Mouse (Mus musculus): ENCODE results near the gene H13. TPM values are rescaled to one million over a fixed set of nuclear protein-coding genes. Genes with fewer than 3 reads are reported as not detected.

The H13 gene
- polyA plus RNA-seq, 1 experiment from 2014 or later: 121 TPM

GRCm38 (mm10) chr2:152704256-152704605, 35.0 kb downstream of the H13 start:
- H3K4me1 ChIP-seq (ENCODE audit: control insufficient read depth, insufficient read depth, low read length): peaks cover 29% of the 10 kb centered on the region
- H3K9ac ChIP-seq (ENCODE audit: low read length): no peak overlapping the region
- no peak overlapping the region for H3K4me3 ChIP-seq (replicated peaks; ENCODE audit: low read length)
- no peak overlapping the region for H3K4me2 ChIP-seq (ENCODE audit: low read depth, low read length)
- 83% methylated on average over 5 of the region's 5 CpGs for WGBS
- H3K27ac ChIP-seq (ENCODE audit: low read length): no peak overlapping the region
- H3K9me3 ChIP-seq (replicated peaks; ENCODE audit: control insufficient read depth, low read length): no peaks in the 10 kb centered on the region
- H3K36me3 ChIP-seq (ENCODE audit: control insufficient read depth, insufficient read depth, low read length): peaks cover 17% of the 10 kb centered on the region
- ATAC-seq (ENCODE audit: insufficient read depth, low FRiP score): no peak
- no peaks in the 10 kb centered on the region for H3K27me3 ChIP-seq (ENCODE audit: control insufficient read depth, insufficient read depth, low read length)

- no peak overlapping the region for H3K9ac ChIP-seq (ENCODE audit: low read length)
Measured at GRCm38 (mm10) chr2:152704811-152705370, 35.6 kb downstream of the H13 start.

GRCm38 (mm10) chr2:152705993-152706571, 36.8 kb downstream of the H13 start:
- 70% methylated on average over 22 of the region's 22 CpGs for WGBS
- H3K4me3 ChIP-seq (replicated peaks; ENCODE audit: low read length): no peak overlapping the region
- peaks cover 6% of the 10 kb centered on the region for H3K36me3 ChIP-seq (ENCODE audit: control insufficient read depth, insufficient read depth, low read length)
- H3K9me3 ChIP-seq (replicated peaks; ENCODE audit: control insufficient read depth, low read length): no peaks in the 10 kb centered on the region
- H3K4me1 ChIP-seq (ENCODE audit: control insufficient read depth, insufficient read depth, low read length): peaks cover 32% of the 10 kb centered on the region
- ATAC-seq (ENCODE audit: insufficient read depth, low FRiP score): no peak
- peak overlapping the region; percentile 92 for H3K27ac ChIP-seq (ENCODE audit: low read length)
- no peak overlapping the region for H3K4me2 ChIP-seq (ENCODE audit: low read depth, low read length)
- H3K9ac ChIP-seq (ENCODE audit: low read length): peak overlapping the region; percentile 34
- no peaks in the 10 kb centered on the region for H3K27me3 ChIP-seq (ENCODE audit: control insufficient read depth, insufficient read depth, low read length)

More at GRCm38 (mm10) chr2:152704811-152705370, 35.6 kb downstream of the H13 start:
- Histone ChIP-seq H3K4me2 (ENCODE audit: low read depth, low read length) (no peak overlapping the region), H3K4me1 (ENCODE audit: control insufficient read depth, insufficient read depth, low read length) (peaks cover 30% of the 10 kb centered on the region), H3K36me3 (ENCODE audit: control insufficient read depth, insufficient read depth, low read length) (peaks cover 17% of the 10 kb centered on the region), H3K9me3 (replicated peaks; ENCODE audit: control insufficient read depth, low read length) (no peaks in the 10 kb centered on the region), H3K4me3 (replicated peaks; ENCODE audit: low read length) (no peak overlapping the region), H3K27ac (ENCODE audit: low read length) (no peak overlapping the region), H3K27me3 (ENCODE audit: control insufficient read depth, insufficient read depth, low read length) (no peaks in the 10 kb centered on the region)
- ATAC-seq (ENCODE audit: insufficient read depth, low FRiP score): no peak
- WGBS: 93% methylated on average over 14 of the region's 14 CpGs

- Histone ChIP-seq H3K4me2 (ENCODE audit: low read depth, low read length) (peak overlapping the region; percentile 67), H3K27me3 (ENCODE audit: control insufficient read depth, insufficient read depth, low read length) (no peaks in the 10 kb centered on the region), H3K9ac (ENCODE audit: low read length) (peak overlapping the region; percentile 73), H3K27ac (ENCODE audit: low read length) (peak overlapping the region; percentile 92), H3K4me1 (ENCODE audit: control insufficient read depth, insufficient read depth, low read length) (peaks cover 34% of the 10 kb centered on the region), H3K4me3 (replicated peaks; ENCODE audit: low read length) (peak overlapping the region; percentile 43), H3K36me3 (ENCODE audit: control insufficient read depth, insufficient read depth, low read length) (no peaks in the 10 kb centered on the region; the same call in 1 of the 2 replicates), H3K9me3 (replicated peaks; ENCODE audit: control insufficient read depth, low read length) (no peaks in the 10 kb centered on the region)
- WGBS: 22% methylated on average over 7 of the region's 7 CpGs
- no peak for ATAC-seq (ENCODE audit: insufficient read depth, low FRiP score)
Measured at GRCm38 (mm10) chr2:152707186-152707585, 37.9 kb downstream of the H13 start.

GRCm38 (mm10) chr2:152707627-152708026, 38.4 kb downstream of the H13 start:
- Histone ChIP-seq H3K4me1 (ENCODE audit: control insufficient read depth, insufficient read depth, low read length) (peaks cover 34% of the 10 kb centered on the region), H3K27me3 (ENCODE audit: control insufficient read depth, insufficient read depth, low read length) (no peaks in the 10 kb centered on the region), H3K4me2 (ENCODE audit: low read depth, low read length) (peak overlapping the region; percentile 67), H3K27ac (ENCODE audit: low read length) (peak overlapping the region; percentile 92), H3K9ac (ENCODE audit: low read length) (peak overlapping the region; percentile 73), H3K36me3 (ENCODE audit: control insufficient read depth, insufficient read depth, low read length) (no peaks in the 10 kb centered on the region; the same call in 1 of the 2 replicates), H3K4me3 (replicated peaks; ENCODE audit: low read length) (peak overlapping the region; percentile 43), H3K9me3 (replicated peaks; ENCODE audit: control insufficient read depth, low read length) (no peaks in the 10 kb centered on the region)
- peak; percentile 97 for ATAC-seq (ENCODE audit: insufficient read depth, low FRiP score)
- 7% methylated on average over 31 of the region's 31 CpGs for WGBS

GRCm38 (mm10) chr2:152709066-152709465, 39.8 kb downstream of the H13 start:
- Histone ChIP-seq H3K9me3 (replicated peaks; ENCODE audit: control insufficient read depth, low read length) (no peaks in the 10 kb centered on the region), H3K36me3 (ENCODE audit: control insufficient read depth, insufficient read depth, low read length) (no peaks in the 10 kb centered on the region; the same call in 1 of the 2 replicates), H3K4me3 (replicated peaks; ENCODE audit: low read length) (no peak overlapping the region), H3K4me1 (ENCODE audit: control insufficient read depth, insufficient read depth, low read length) (peaks cover 34% of the 10 kb centered on the region), H3K4me2 (ENCODE audit: low read depth, low read length) (no peak overlapping the region), H3K27ac (ENCODE audit: low read length) (no peak overlapping the region), H3K9ac (ENCODE audit: low read length) (no peak overlapping the region), H3K27me3 (ENCODE audit: control insufficient read depth, insufficient read depth, low read length) (no peaks in the 10 kb centered on the region)
- WGBS: 75% methylated on average over 5 of the region's 5 CpGs
- no peak for ATAC-seq (ENCODE audit: insufficient read depth, low FRiP score)

GRCm38 (mm10) chr2:152716241-152716772, 47.0 kb downstream of the H13 start:
- Histone ChIP-seq H3K27ac (ENCODE audit: low read length) (peak overlapping the region; percentile 23), H3K27me3 (ENCODE audit: control insufficient read depth, insufficient read depth, low read length) (no peaks in the 10 kb centered on the region), H3K9ac (ENCODE audit: low read length) (no peak overlapping the region), H3K4me3 (replicated peaks; ENCODE audit: low read length) (no peak overlapping the region), H3K4me1 (ENCODE audit: control insufficient read depth, insufficient read depth, low read length) (peaks cover under 1% of the 10 kb centered on the region; the same call in 1 of the 2 replicates), H3K36me3 (ENCODE audit: control insufficient read depth, insufficient read depth, low read length) (no peaks in the 10 kb centered on the region), H3K4me2 (ENCODE audit: low read depth, low read length) (no peak overlapping the region), H3K9me3 (replicated peaks; ENCODE audit: control insufficient read depth, low read length) (no peaks in the 10 kb centered on the region)
- peak; percentile 74; the same call in 1 of the 2 replicates for ATAC-seq (ENCODE audit: insufficient read depth, low FRiP score)
- 51% methylated on average over 6 of the region's 6 CpGs for WGBS

- Histone ChIP-seq H3K4me2 (ENCODE audit: low read depth, low read length) (no peak overlapping the region), H3K36me3 (ENCODE audit: control insufficient read depth, insufficient read depth, low read length) (no peaks in the 10 kb centered on the region), H3K27ac (ENCODE audit: low read length) (peak overlapping the region; percentile 8; the same call in 1 of the 2 replicates), H3K9me3 (replicated peaks; ENCODE audit: control insufficient read depth, low read length) (no peaks in the 10 kb centered on the region), H3K27me3 (ENCODE audit: control insufficient read depth, insufficient read depth, low read length) (no peaks in the 10 kb centered on the region), H3K4me3 (replicated peaks; ENCODE audit: low read length) (no peak overlapping the region), H3K9ac (ENCODE audit: low read length) (0 out of 2 replicates have a peak overlapping the region, but pooled peaks have one; percentile 16), H3K4me1 (ENCODE audit: control insufficient read depth, insufficient read depth, low read length) (no peaks in the 10 kb centered on the region)
- WGBS: 62% methylated on average over 11 of the region's 11 CpGs
- no peak for ATAC-seq (ENCODE audit: insufficient read depth, low FRiP score)
Measured at GRCm38 (mm10) chr2:152717652-152718051, 48.4 kb downstream of the H13 start.

- Histone ChIP-seq H3K4me1 (ENCODE audit: control insufficient read depth, insufficient read depth, low read length) (no peaks in the 10 kb centered on the region), H3K9me3 (replicated peaks; ENCODE audit: control insufficient read depth, low read length) (no peaks in the 10 kb centered on the region), H3K27ac (ENCODE audit: low read length) (peak overlapping the region; percentile 8; the same call in 1 of the 2 replicates), H3K36me3 (ENCODE audit: control insufficient read depth, insufficient read depth, low read length) (no peaks in the 10 kb centered on the region), H3K4me3 (replicated peaks; ENCODE audit: low read length) (no peak overlapping the region), H3K9ac (ENCODE audit: low read length) (no peak overlapping the region; the same call in 1 of the 2 replicates), H3K27me3 (ENCODE audit: control insufficient read depth, insufficient read depth, low read length) (peaks cover under 1% of the 10 kb centered on the region; the same call in 1 of the 2 replicates), H3K4me2 (ENCODE audit: low read depth, low read length) (no peak overlapping the region)
- WGBS: 36% methylated on average over 6 of the region's 6 CpGs
- peak; percentile 42; the same call in 1 of the 2 replicates for ATAC-seq (ENCODE audit: insufficient read depth, low FRiP score)
Measured at GRCm38 (mm10) chr2:152718076-152718475, 48.8 kb downstream of the H13 start.
